Mouse (Mus musculus): ENCODE results near the gene Arhgap44. TPM values are rescaled to one million over a fixed set of nuclear protein-coding genes. Genes with fewer than 3 reads are reported as not detected.

Gene Arhgap44
- polyA plus RNA-seq, 1 experiment from 2014 or later: 4.1 TPM

GRCm38 (mm10) chr11:65040556-65040955 lies 122.2 kb downstream of the Arhgap44 start:
- WGBS: 79% methylated on average over 6 of the region's 6 CpGs

DNA sequence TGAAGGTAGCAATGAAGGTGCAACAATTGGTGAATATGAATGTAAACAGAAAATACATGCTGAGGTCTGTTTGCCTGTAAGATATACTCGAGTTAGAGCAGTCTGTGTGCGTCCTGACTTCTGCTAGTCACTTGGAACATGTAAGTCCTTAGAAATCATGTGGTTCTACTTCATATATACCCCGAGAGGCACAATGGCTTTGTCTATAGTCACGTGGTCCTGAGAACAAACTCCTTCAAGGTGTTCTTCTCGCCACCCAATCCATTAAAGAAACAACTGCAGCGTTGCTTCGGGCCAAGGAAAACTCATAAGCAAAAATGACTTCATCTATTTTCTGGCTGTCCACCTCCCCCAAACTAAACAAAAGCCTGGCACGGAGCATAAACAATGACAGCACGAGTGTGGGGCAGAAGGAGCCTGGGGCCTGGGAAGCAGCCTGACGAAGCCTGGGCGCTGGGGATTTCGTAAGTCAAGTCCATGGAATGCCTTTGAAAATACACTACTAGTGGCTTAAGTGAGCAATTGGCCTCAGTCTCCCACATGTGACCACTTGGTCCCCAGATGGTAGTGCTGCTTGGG lies 123.2 kb downstream of the Arhgap44 start:
- H3K9me3 ChIP-seq: no peaks in the 10 kb centered on the region
- ATAC-seq (ENCODE audit: insufficient number of reproducible peaks, insufficient read depth, low FRiP score, low TSS enrichment, low read depth): no peak
- H3K27ac ChIP-seq: no peak overlapping the region
- no peak overlapping the region for H3K9ac ChIP-seq (replicated peaks)
- 65% methylated on average over 12 of the region's 12 CpGs for WGBS
- H3K4me2 ChIP-seq: no peak overlapping the region
- H3K36me3 ChIP-seq: no peaks in the 10 kb centered on the region
- H3K4me1 ChIP-seq (replicated peaks): peaks cover 18% of the 10 kb centered on the region
- no peaks in the 10 kb centered on the region for H3K27me3 ChIP-seq
- H3K4me3 ChIP-seq (replicated peaks): no peak overlapping the region

More at GRCm38 (mm10) chr11:65040556-65040955, 122.2 kb downstream of the Arhgap44 start:
- no peak overlapping the region for H3K27ac ChIP-seq
- no peaks in the 10 kb centered on the region for H3K9me3 ChIP-seq
- H3K27me3 ChIP-seq: no peaks in the 10 kb centered on the region
- H3K36me3 ChIP-seq: no peaks in the 10 kb centered on the region
- no peak overlapping the region for H3K9ac ChIP-seq (replicated peaks)
- no peak for ATAC-seq (ENCODE audit: insufficient number of reproducible peaks, insufficient read depth, low FRiP score, low TSS enrichment, low read depth)
- H3K4me1 ChIP-seq (replicated peaks): peaks cover 18% of the 10 kb centered on the region
- H3K4me3 ChIP-seq (replicated peaks): no peak overlapping the region
- no peak overlapping the region for H3K4me2 ChIP-seq

DNA sequence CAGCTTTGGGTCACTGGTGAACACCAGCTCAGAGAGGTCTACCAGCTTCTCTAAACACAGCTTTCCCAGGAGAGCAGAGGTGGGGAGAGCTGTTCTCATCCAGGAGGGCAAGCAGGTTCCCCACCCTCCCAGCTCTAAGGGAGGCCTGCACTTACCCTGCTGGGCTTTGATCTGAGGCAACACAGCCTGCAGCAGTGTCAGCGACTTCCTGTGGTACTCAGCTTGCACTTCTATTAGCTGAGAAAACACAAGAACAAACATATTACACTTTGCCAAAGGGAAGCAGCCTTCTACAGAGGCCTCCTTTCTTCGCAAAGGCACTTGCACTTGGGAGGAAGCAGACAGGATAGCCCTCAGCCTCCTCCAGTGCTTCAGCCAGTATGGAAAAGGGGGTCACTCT lies 123.8 kb downstream of the Arhgap44 start:
- Histone ChIP-seq H3K27ac (no peak overlapping the region), H3K4me1 (replicated peaks) (peaks cover 18% of the 10 kb centered on the region), H3K4me3 (replicated peaks) (no peak overlapping the region), H3K4me2 (no peak overlapping the region), H3K9ac (replicated peaks) (no peak overlapping the region), H3K9me3 (no peaks in the 10 kb centered on the region), H3K27me3 (no peaks in the 10 kb centered on the region), H3K36me3 (no peaks in the 10 kb centered on the region)
- no peak for ATAC-seq (ENCODE audit: insufficient number of reproducible peaks, insufficient read depth, low FRiP score, low TSS enrichment, low read depth)
- 22% methylated on average over 2 of the region's 2 CpGs for whole genome bisulfite sequencing

DNA sequence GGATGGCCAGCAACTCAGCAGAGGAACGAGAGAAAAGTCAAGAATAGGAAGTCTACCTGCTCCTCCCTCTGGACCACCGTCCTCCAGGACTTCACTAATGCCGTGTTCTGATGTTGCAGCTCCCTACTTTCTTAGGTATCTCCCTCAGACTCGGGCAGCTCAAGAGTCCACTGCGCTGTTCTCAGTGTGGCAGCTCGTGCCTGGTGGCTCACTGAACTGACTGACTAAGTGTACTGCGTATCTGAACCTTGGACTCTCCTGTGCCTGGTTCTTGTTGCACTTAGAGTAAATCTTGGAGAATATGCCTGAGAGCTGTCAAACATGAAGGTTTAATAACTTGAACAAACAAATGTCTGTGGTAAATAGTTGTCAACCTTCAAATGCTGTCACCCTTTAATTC lies 130.5 kb downstream of the Arhgap44 start:
- 89% methylated on average over 7 of the region's 7 CpGs for WGBS
- no peak for ATAC-seq (ENCODE audit: insufficient number of reproducible peaks, insufficient read depth, low FRiP score, low TSS enrichment, low read depth)
- Histone ChIP-seq H3K27ac (no peak overlapping the region), H3K4me3 (replicated peaks) (no peak overlapping the region), H3K9ac (replicated peaks) (no peak overlapping the region), H3K36me3 (no peaks in the 10 kb centered on the region; the same call in 1 of the 2 replicates), H3K9me3 (no peaks in the 10 kb centered on the region), H3K4me1 (replicated peaks) (no peaks in the 10 kb centered on the region), H3K27me3 (no peaks in the 10 kb centered on the region), H3K4me2 (no peak overlapping the region)

DNA sequence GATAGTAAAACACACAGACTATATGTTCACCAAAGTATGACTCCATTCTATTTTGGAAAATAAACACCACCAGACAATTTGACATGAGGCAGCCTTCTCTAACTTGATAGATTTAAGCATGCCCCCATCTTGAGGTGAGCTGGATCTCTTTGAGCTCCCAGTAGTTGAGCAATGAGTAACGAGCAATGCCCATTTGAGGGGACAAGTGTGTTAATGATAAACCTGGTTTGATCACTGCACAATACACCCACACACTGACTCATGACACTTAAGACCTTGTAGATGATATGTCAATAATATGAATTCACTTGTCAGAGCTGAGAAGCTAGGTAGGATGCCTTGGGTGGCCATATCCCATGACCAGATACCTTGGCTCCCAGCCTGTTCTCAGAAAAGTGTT lies 132.6 kb downstream of the Arhgap44 start:
- no peak overlapping the region for H3K9ac ChIP-seq (replicated peaks)
- no peaks in the 10 kb centered on the region for H3K4me1 ChIP-seq (replicated peaks)
- no peaks in the 10 kb centered on the region; the same call in 1 of the 2 replicates for H3K36me3 ChIP-seq
- H3K4me2 ChIP-seq: no peak overlapping the region
- no peaks in the 10 kb centered on the region for H3K9me3 ChIP-seq
- H3K4me3 ChIP-seq (replicated peaks): no peak overlapping the region
- no peaks in the 10 kb centered on the region for H3K27me3 ChIP-seq
- ATAC-seq (ENCODE audit: insufficient number of reproducible peaks, insufficient read depth, low FRiP score, low TSS enrichment, low read depth): no peak
- no peak overlapping the region for H3K27ac ChIP-seq
- 73% methylated on average over 1 of the region's 1 CpGs for WGBS

DNA sequence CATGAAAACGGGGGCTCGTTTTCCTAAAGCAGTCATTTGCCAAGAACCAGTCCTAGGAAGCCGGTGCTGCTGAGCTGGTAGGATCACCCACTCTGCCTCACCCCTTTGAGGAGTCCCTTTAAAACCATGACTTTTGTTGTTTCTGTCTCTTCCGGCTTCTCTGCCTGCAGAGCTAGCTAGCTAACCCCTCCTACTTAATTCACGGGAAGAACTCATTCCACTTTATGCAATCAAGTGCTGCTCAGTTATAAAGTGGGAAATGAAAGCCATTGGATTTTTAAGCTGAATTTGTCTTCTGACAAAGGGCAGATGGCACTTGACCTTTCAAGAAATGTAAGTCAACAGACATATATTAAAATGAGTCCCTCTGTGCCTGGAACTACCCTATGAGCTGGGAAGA lies 134.7 kb downstream of the Arhgap44 start:
- 77% methylated on average over 5 of the region's 5 CpGs for WGBS
- Histone ChIP-seq H3K27me3 (no peaks in the 10 kb centered on the region), H3K36me3 (no peaks in the 10 kb centered on the region; the same call in 1 of the 2 replicates), H3K4me2 (no peak overlapping the region), H3K4me3 (replicated peaks) (no peak overlapping the region), H3K9me3 (no peaks in the 10 kb centered on the region), H3K4me1 (replicated peaks) (no peaks in the 10 kb centered on the region), H3K9ac (replicated peaks) (no peak overlapping the region), H3K27ac (no peak overlapping the region)
- no peak for ATAC-seq (ENCODE audit: insufficient number of reproducible peaks, insufficient read depth, low FRiP score, low TSS enrichment, low read depth)

GRCm38 (mm10) chr11:65022771-65023170 lies 140.0 kb downstream of the Arhgap44 start:
- no peaks in the 10 kb centered on the region for H3K9me3 ChIP-seq
- 90% methylated on average over 11 of the region's 11 CpGs for WGBS
- H3K27ac ChIP-seq: no peak overlapping the region
- H3K27me3 ChIP-seq: no peaks in the 10 kb centered on the region
- H3K4me2 ChIP-seq: no peak overlapping the region
- H3K4me3 ChIP-seq (replicated peaks): no peak overlapping the region
- H3K36me3 ChIP-seq: no peaks in the 10 kb centered on the region
- no peaks in the 10 kb centered on the region for H3K4me1 ChIP-seq (replicated peaks)
- H3K9ac ChIP-seq (replicated peaks): no peak overlapping the region
- no peak for ATAC-seq (ENCODE audit: insufficient number of reproducible peaks, insufficient read depth, low FRiP score, low TSS enrichment, low read depth)

- no peaks in the 10 kb centered on the region for H3K9me3 ChIP-seq
- H3K4me2 ChIP-seq: no peak overlapping the region
- no peak for ATAC-seq (ENCODE audit: insufficient number of reproducible peaks, insufficient read depth, low FRiP score, low TSS enrichment, low read depth)
- no peak overlapping the region for H3K4me3 ChIP-seq (replicated peaks)
- no peaks in the 10 kb centered on the region for H3K27me3 ChIP-seq
- WGBS: 88% methylated on average over 4 of the region's 4 CpGs
- no peak overlapping the region for H3K27ac ChIP-seq
- no peaks in the 10 kb centered on the region for H3K36me3 ChIP-seq
- H3K9ac ChIP-seq (replicated peaks): no peak overlapping the region
- H3K4me1 ChIP-seq (replicated peaks): no peaks in the 10 kb centered on the region
These were observed 142.0 kb downstream of the Arhgap44 start for GRCm38 (mm10) chr11:65020744-65021143.

DNA sequence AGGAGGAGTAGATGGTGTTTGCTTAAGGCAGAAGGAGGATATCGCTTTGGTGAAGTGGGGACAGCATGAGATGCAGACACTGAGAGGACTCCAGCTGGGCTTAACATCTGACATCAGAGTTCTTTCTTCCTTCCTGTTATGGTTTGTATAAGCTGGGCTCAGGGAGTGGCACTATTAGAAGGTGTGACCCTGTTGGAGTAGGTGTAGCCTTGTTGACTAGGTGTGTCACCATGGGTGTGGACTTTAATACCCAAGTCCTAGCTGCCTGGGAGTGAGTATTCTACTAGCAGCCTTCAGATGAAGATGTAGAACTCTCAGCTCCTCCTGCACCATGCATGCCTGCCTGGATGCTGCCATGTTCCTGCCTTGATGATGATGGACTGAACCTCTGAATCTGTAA lies 146.0 kb downstream of the Arhgap44 start:
- Histone ChIP-seq H3K9ac (replicated peaks) (no peak overlapping the region), H3K4me1 (replicated peaks) (no peaks in the 10 kb centered on the region), H3K36me3 (no peaks in the 10 kb centered on the region), H3K9me3 (no peaks in the 10 kb centered on the region), H3K27ac (no peak overlapping the region), H3K27me3 (no peaks in the 10 kb centered on the region), H3K4me2 (no peak overlapping the region), H3K4me3 (replicated peaks) (no peak overlapping the region)
- no peak for ATAC-seq (ENCODE audit: insufficient number of reproducible peaks, insufficient read depth, low FRiP score, low TSS enrichment, low read depth)
- 95% methylated on average over 1 of the region's 1 CpGs for WGBS

DNA sequence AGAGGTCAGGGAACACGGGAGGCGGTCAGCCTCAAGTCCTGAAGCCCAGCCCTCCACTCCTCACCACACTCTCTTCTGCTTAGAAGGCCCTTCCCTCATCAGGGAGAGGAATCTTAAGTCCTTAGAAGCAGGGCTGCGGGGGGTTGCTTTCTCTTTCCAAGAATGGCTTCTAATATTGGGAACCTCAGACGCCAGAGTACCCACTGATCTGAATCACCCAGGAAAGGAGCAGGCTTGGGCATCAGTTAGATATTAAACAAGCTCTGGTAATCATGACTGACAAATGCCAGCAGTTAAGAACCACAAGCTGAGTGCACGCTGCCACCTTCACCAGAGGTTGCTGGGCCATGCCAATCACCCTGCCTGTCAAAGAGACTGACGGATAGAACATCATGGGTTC lies 148.9 kb downstream of the Arhgap44 start:
- 72% methylated on average over 6 of the region's 6 CpGs for WGBS
- Histone ChIP-seq H3K4me2 (no peak overlapping the region), H3K36me3 (no peaks in the 10 kb centered on the region), H3K9ac (replicated peaks) (no peak overlapping the region), H3K27ac (no peak overlapping the region), H3K4me3 (replicated peaks) (no peak overlapping the region), H3K27me3 (no peaks in the 10 kb centered on the region), H3K4me1 (replicated peaks) (no peaks in the 10 kb centered on the region), H3K9me3 (no peaks in the 10 kb centered on the region)
- ATAC-seq (ENCODE audit: insufficient number of reproducible peaks, insufficient read depth, low FRiP score, low TSS enrichment, low read depth): no peak

DNA sequence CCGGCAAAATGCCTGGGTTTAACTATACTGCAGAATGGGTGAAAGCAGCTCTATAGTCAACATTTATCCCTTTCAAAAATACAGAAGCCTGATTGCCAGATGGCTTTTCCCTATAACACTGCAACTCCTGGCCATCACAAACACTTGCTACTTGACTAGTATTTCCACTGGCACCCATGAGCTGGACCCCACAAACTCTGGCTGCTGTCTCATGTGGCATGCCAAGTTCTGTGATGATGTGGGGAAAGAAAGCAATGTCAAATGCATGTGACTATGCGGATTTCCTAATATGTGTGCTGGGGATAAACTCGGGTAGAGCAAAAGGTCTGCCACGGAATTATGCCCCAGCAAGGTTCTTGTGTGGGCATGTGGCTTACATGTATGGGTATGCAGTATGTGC lies 156.7 kb downstream of the Arhgap44 start:
- Histone ChIP-seq H3K4me2 (no peak overlapping the region), H3K27ac (no peak overlapping the region), H3K4me1 (replicated peaks) (no peaks in the 10 kb centered on the region), H3K9me3 (no peaks in the 10 kb centered on the region), H3K4me3 (replicated peaks) (no peak overlapping the region), H3K27me3 (no peaks in the 10 kb centered on the region), H3K36me3 (peaks cover 39% of the 10 kb centered on the region), H3K9ac (replicated peaks) (no peak overlapping the region)
- WGBS: 90% methylated on average over 4 of the region's 4 CpGs
- no peak for ATAC-seq (ENCODE audit: insufficient number of reproducible peaks, insufficient read depth, low FRiP score, low TSS enrichment, low read depth)

GRCm38 (mm10) chr11:65004836-65005235 lies 157.9 kb downstream of the Arhgap44 start:
- WGBS: 82% methylated on average over 3 of the region's 3 CpGs
- no peak overlapping the region for H3K27ac ChIP-seq
- no peak overlapping the region for H3K4me3 ChIP-seq (replicated peaks)
- H3K9ac ChIP-seq (replicated peaks): no peak overlapping the region
- no peaks in the 10 kb centered on the region for H3K9me3 ChIP-seq
- peaks cover 52% of the 10 kb centered on the region for H3K36me3 ChIP-seq
- no peak for ATAC-seq (ENCODE audit: insufficient number of reproducible peaks, insufficient read depth, low FRiP score, low TSS enrichment, low read depth)
- H3K27me3 ChIP-seq: no peaks in the 10 kb centered on the region
- H3K4me2 ChIP-seq: no peak overlapping the region
- H3K4me1 ChIP-seq (replicated peaks): no peaks in the 10 kb centered on the region

Data from limb, embryonic 12.5 days (tissue).